Mouse (Mus musculus): ENCODE measurements around the gene Fahd1. TPM values are rescaled to one million over a fixed set of nuclear protein-coding genes. Genes with fewer than 3 reads are reported as not detected.
A peak's percentile ranks its signal among the peaks of the same experiment; 100 is the strongest.

Gene Fahd1
- polyA plus RNA-seq, 1 experiment from 2014 or later, result 34.5 TPM

GRCm38 (mm10) chr17:24878531-24878930, 28.4 kb upstream of the Fahd1 start:
- Histone ChIP-seq H3K9me3 (no peaks in the 10 kb centered on the region), H3K27me3 (replicated peaks) (no peaks in the 10 kb centered on the region), H3K36me3 (0 out of 2 replicates have a peak, but pooled peaks cover 2% of the 10 kb centered on the region), H3K27ac (0 out of 2 replicates have a peak overlapping the region, but pooled peaks have one; percentile 22), H3K4me3 (replicated peaks) (no peak overlapping the region), H3K4me1 (no peaks in the 10 kb centered on the region), H3K4me2 (peak overlapping the region; percentile 35; the same call in 1 of the 2 replicates), H3K9ac (no peak overlapping the region)
- ATAC-seq (ENCODE audit: insufficient read depth, low FRiP score, low read depth), result 0 out of 2 replicates have a peak, but pooled peaks have one; percentile 4
- WGBS, result 64% methylated on average over 8 of the region's 8 CpGs

GRCm38 (mm10) chr17:24878117-24878397, 27.9 kb upstream of the Fahd1 start:
- no peak overlapping the region for H3K9ac ChIP-seq
- WGBS, result 22% methylated on average over 5 of the region's 5 CpGs
- peak overlapping the region; percentile 35 for H3K4me2 ChIP-seq
- peak overlapping the region; percentile 51 for H3K27ac ChIP-seq
- no peaks in the 10 kb centered on the region for H3K4me1 ChIP-seq
- no peaks in the 10 kb centered on the region for H3K27me3 ChIP-seq (replicated peaks)
- no peaks in the 10 kb centered on the region for H3K36me3 ChIP-seq
- ATAC-seq (ENCODE audit: insufficient read depth, low FRiP score, low read depth), result peak; percentile 42
- H3K4me3 ChIP-seq (replicated peaks), result peak overlapping the region; percentile 7; the same call in 1 of the 2 replicates
- H3K9me3 ChIP-seq, result no peaks in the 10 kb centered on the region

GRCm38 (mm10) chr17:24877336-24878116, 27.4 kb upstream of the Fahd1 start:
- no peak overlapping the region for H3K9ac ChIP-seq

GRCm38 (mm10) chr17:24874989-24875388, 24.8 kb upstream of the Fahd1 start:
- no peak overlapping the region for H3K4me2 ChIP-seq
- H3K36me3 ChIP-seq, result no peaks in the 10 kb centered on the region
- no peak overlapping the region for H3K4me3 ChIP-seq (replicated peaks)
- no peak for ATAC-seq (ENCODE audit: insufficient read depth, low FRiP score, low read depth)
- 80% methylated on average over 8 of the region's 8 CpGs for WGBS
- H3K9me3 ChIP-seq, result no peaks in the 10 kb centered on the region
- H3K4me1 ChIP-seq, result no peaks in the 10 kb centered on the region
- no peaks in the 10 kb centered on the region for H3K27me3 ChIP-seq (replicated peaks)
- no peak overlapping the region for H3K27ac ChIP-seq
- H3K9ac ChIP-seq, result no peak overlapping the region

More at GRCm38 (mm10) chr17:24877336-24878116, 27.4 kb upstream of the Fahd1 start:
- ATAC-seq (ENCODE audit: insufficient read depth, low FRiP score, low read depth), result peak; percentile 36; the same call in 1 of the 2 replicates
- H3K36me3 ChIP-seq, result no peaks in the 10 kb centered on the region
- WGBS, result 37% methylated on average over 10 of the region's 10 CpGs
- H3K27me3 ChIP-seq (replicated peaks), result no peaks in the 10 kb centered on the region
- H3K9me3 ChIP-seq, result no peaks in the 10 kb centered on the region
- H3K27ac ChIP-seq, result peak overlapping the region; percentile 51
- peak overlapping the region; percentile 7; the same call in 1 of the 2 replicates for H3K4me3 ChIP-seq (replicated peaks)
- H3K4me2 ChIP-seq, result peak overlapping the region; percentile 35
- H3K4me1 ChIP-seq, result no peaks in the 10 kb centered on the region

- Histone ChIP-seq H3K9ac (no peak overlapping the region), H3K27ac (no peak overlapping the region), H3K36me3 (no peaks in the 10 kb centered on the region), H3K4me2 (no peak overlapping the region), H3K27me3 (replicated peaks) (no peaks in the 10 kb centered on the region), H3K4me3 (replicated peaks) (no peak overlapping the region), H3K9me3 (no peaks in the 10 kb centered on the region), H3K4me1 (no peaks in the 10 kb centered on the region)
- 32% methylated on average over 1 of the region's 1 CpGs for WGBS
- ATAC-seq (ENCODE audit: insufficient read depth, low FRiP score, low read depth), result no peak
Measured at GRCm38 (mm10) chr17:24874405-24874745, 24.2 kb upstream of the Fahd1 start.

- Histone ChIP-seq H3K4me3 (replicated peaks) (no peak overlapping the region), H3K4me1 (no peaks in the 10 kb centered on the region), H3K9ac (no peak overlapping the region), H3K36me3 (no peaks in the 10 kb centered on the region), H3K4me2 (no peak overlapping the region), H3K27me3 (replicated peaks) (no peaks in the 10 kb centered on the region), H3K9me3 (no peaks in the 10 kb centered on the region), H3K27ac (no peak overlapping the region)
- 53% methylated on average over 4 of the region's 4 CpGs for WGBS
- no peak for ATAC-seq (ENCODE audit: insufficient read depth, low FRiP score, low read depth)
Measured at GRCm38 (mm10) chr17:24873695-24874404, 23.7 kb upstream of the Fahd1 start.

GRCm38 (mm10) chr17:24867914-24868313, 17.8 kb upstream of the Fahd1 start:
- ATAC-seq (ENCODE audit: insufficient read depth, low FRiP score, low read depth), result no peak
- Histone ChIP-seq H3K36me3 (0 out of 2 replicates have a peak, but pooled peaks cover 7% of the 10 kb centered on the region), H3K4me3 (replicated peaks) (no peak overlapping the region), H3K9me3 (no peaks in the 10 kb centered on the region), H3K9ac (no peak overlapping the region), H3K27me3 (replicated peaks) (no peaks in the 10 kb centered on the region), H3K27ac (no peak overlapping the region), H3K4me1 (no peaks in the 10 kb centered on the region), H3K4me2 (no peak overlapping the region)
- 93% methylated on average over 10 of the region's 10 CpGs for WGBS

- no peak within 1 kb of the TSS for H3K4me2 ChIP-seq
- H3K9me3 ChIP-seq, result no peaks in the 10 kb centered on the region
- ATAC-seq (ENCODE audit: insufficient read depth, low FRiP score, low read depth), result no peak
- whole genome bisulfite sequencing, result 83% methylated on average over 8 of the region's 8 CpGs
- no peaks in the 10 kb centered on the region for H3K27me3 ChIP-seq (replicated peaks)
- H3K9ac ChIP-seq, result no peak within 1 kb of the TSS
- no peaks in the 10 kb centered on the region for H3K4me1 ChIP-seq
- no peak within 1 kb of the TSS for H3K27ac ChIP-seq
- no peak within 1 kb of the TSS for H3K4me3 ChIP-seq (replicated peaks)
- 0 out of 2 replicates have a peak, but pooled peaks cover 7% of the 10 kb centered on the region for H3K36me3 ChIP-seq
Measured at GRCm38 (mm10) chr17:24865776-24866175, 15.6 kb upstream of the Fahd1 start, which contains the start of gene Igfals. Igfals (plus strand) TSS chr17:24865997.

- H3K36me3 ChIP-seq, result 0 out of 2 replicates have a peak, but pooled peaks cover 10% of the 10 kb centered on the region
- no peak overlapping the region for H3K9ac ChIP-seq
- no peak overlapping the region for H3K27ac ChIP-seq
- ATAC-seq (ENCODE audit: insufficient read depth, low FRiP score, low read depth), result no peak
- no peak overlapping the region for H3K4me3 ChIP-seq (replicated peaks)
- no peaks in the 10 kb centered on the region for H3K27me3 ChIP-seq (replicated peaks)
- no peaks in the 10 kb centered on the region for H3K9me3 ChIP-seq
- H3K4me1 ChIP-seq, result no peaks in the 10 kb centered on the region
- 93% methylated on average over 3 of the region's 3 CpGs for WGBS
- H3K4me2 ChIP-seq, result no peak overlapping the region
Measured at GRCm38 (mm10) chr17:24861785-24862184, 11.6 kb upstream of the Fahd1 start.

- Histone ChIP-seq H3K36me3 (0 out of 2 replicates have a peak, but pooled peaks cover 10% of the 10 kb centered on the region), H3K9me3 (no peaks in the 10 kb centered on the region), H3K27ac (no peak overlapping the region), H3K4me3 (replicated peaks) (no peak overlapping the region), H3K27me3 (replicated peaks) (no peaks in the 10 kb centered on the region), H3K4me1 (no peaks in the 10 kb centered on the region), H3K9ac (no peak overlapping the region), H3K4me2 (no peak overlapping the region)
- peak; percentile 75; the same call in 1 of the 2 replicates for ATAC-seq (ENCODE audit: insufficient read depth, low FRiP score, low read depth)
- WGBS, result 92% methylated on average over 8 of the region's 8 CpGs
Measured at GRCm38 (mm10) chr17:24860076-24860475, 9.9 kb upstream of the Fahd1 start.

- Histone ChIP-seq H3K27ac (no peak overlapping the region), H3K9me3 (no peaks in the 10 kb centered on the region), H3K36me3 (0 out of 2 replicates have a peak, but pooled peaks cover 3% of the 10 kb centered on the region), H3K4me2 (no peak overlapping the region), H3K27me3 (replicated peaks) (no peaks in the 10 kb centered on the region), H3K4me1 (no peaks in the 10 kb centered on the region), H3K9ac (no peak overlapping the region), H3K4me3 (replicated peaks) (no peak overlapping the region)
- ATAC-seq (ENCODE audit: insufficient read depth, low FRiP score, low read depth), result peak; percentile 90
- 85% methylated on average over 6 of the region's 6 CpGs for WGBS
Measured at GRCm38 (mm10) chr17:24858967-24859366, 8.8 kb upstream of the Fahd1 start.
